7 mouse cellular contexts compared by ENCODE assay signal in the genomic region with DNA sequence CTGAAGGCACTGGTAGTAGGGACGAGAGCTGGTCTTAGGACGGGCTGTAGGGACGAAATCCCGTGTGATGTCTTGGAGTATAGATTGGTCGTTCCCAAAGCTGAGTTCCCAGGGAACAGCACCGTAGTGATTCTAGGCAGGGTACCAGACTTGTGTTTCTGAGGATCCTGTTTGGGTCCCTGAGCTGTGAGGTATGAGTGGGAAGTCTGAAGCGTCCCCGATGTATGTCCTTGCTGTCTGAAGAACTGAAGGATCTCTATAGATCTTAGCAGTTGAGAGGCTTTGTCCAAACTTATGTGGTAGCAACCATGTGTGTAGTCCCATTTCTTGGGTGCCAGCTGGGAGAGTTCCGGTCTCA. TPM values are rescaled to one million over a fixed set of nuclear protein-coding genes. Genes with fewer than 3 reads are reported as not detected.
DNase-seq lines count a peak whose midpoint lies in the region; ATAC-seq and TF ChIP-seq lines count a peak whose summit lies in the region.

No protein-coding gene starts in this region.

- H3K9me3 ChIP-seq in limb, embryonic 12.5 days = no peaks in the 10 kb centered on the region
- no peaks in the 10 kb centered on the region for H3K9me3 ChIP-seq in stomach, embryonic 15.5 days

- H3K27ac ChIP-seq in spleen, adult 2 months (ENCODE audit: insufficient read depth, low read length) = peak overlapping the region; percentile 4; the same call in 1 of the 2 replicates
- peak overlapping the region; percentile 78; the same call in 1 of the 2 replicates for H3K27ac ChIP-seq in limb, embryonic 12.5 days
- H3K27ac ChIP-seq in stomach, embryonic 15.5 days = peak overlapping the region; percentile 96; the same call in 1 of the 2 replicates

- DNase-seq in spleen, adult 2 months (ENCODE audit: low read depth in 1 of 2, low spot score in 2 of 2) = no peak
- no peak for DNase-seq in spleen, postnatal 10 days (ENCODE audit: low spot score in 2 of 2)
- DNase-seq in spleen, postnatal 4 days (ENCODE audit: low spot score in 2 of 2) = no peak
- DNase-seq in gastrocnemius, postnatal 25 days = no peak

- peak overlapping the region; percentile 81 for H3K9ac ChIP-seq in limb, embryonic 12.5 days (replicated peaks)
- H3K9ac ChIP-seq in stomach, embryonic 15.5 days = peak overlapping the region; percentile 64

- peak overlapping the region; percentile 67 for H3K4me2 ChIP-seq in limb, embryonic 12.5 days
- H3K4me2 ChIP-seq in stomach, embryonic 15.5 days = peak overlapping the region; percentile 70

- H3K36me3 ChIP-seq in spleen, adult 2 months (ENCODE audit: control insufficient read depth, insufficient read depth, low read length) = peaks cover 6% of the 10 kb centered on the region; the same call in 1 of the 2 replicates
- H3K36me3 ChIP-seq in limb, embryonic 12.5 days = peaks cover 36% of the 10 kb centered on the region
- H3K36me3 ChIP-seq in stomach, embryonic 15.5 days = peaks cover 26% of the 10 kb centered on the region

- no peak for TF ChIP-seq CTCF in spleen, adult 2 months (IDR thresholded peaks at IDR 0.05; ENCODE audit: extremely low read depth, insufficient read depth, insufficient read length, insufficient replicate concordance)

- H3K4me3 ChIP-seq in spleen, adult 2 months (ENCODE audit: extremely low read depth, insufficient read depth, insufficient read length) = peak overlapping the region; percentile 79
- peak overlapping the region; percentile 74 for H3K4me3 ChIP-seq in limb, embryonic 12.5 days (replicated peaks)
- H3K4me3 ChIP-seq in stomach, embryonic 15.5 days (replicated peaks) = peak overlapping the region; percentile 68

- WGBS in spleen, adult 2 months = 3% methylated on average over 9 of the region's 9 CpGs
- 12% methylated on average over 9 of the region's 9 CpGs for WGBS in limb, embryonic 12.5 days
- WGBS in stomach, embryonic 15.5 days = 10% methylated on average over 9 of the region's 9 CpGs

- peaks cover 5% of the 10 kb centered on the region; the same call in 1 of the 2 replicates for H3K4me1 ChIP-seq in spleen, adult 2 months (ENCODE audit: control insufficient read depth, insufficient read depth, insufficient read length)
- H3K4me1 ChIP-seq in limb, embryonic 12.5 days (replicated peaks) = peaks cover 12% of the 10 kb centered on the region
- H3K4me1 ChIP-seq in stomach, embryonic 15.5 days = peaks cover 11% of the 10 kb centered on the region

- no peaks in the 10 kb centered on the region for H3K27me3 ChIP-seq in spleen, adult 2 months (ENCODE audit: control insufficient read depth, insufficient read depth, low read length)
- H3K27me3 ChIP-seq in limb, embryonic 12.5 days = no peaks in the 10 kb centered on the region
- no peaks in the 10 kb centered on the region for H3K27me3 ChIP-seq in stomach, embryonic 15.5 days (replicated peaks)

- no peak for TF ChIP-seq POLR2A in spleen, adult 2 months (IDR thresholded peaks at IDR 0.05; ENCODE audit: low read depth, low read length)

- peak; percentile 28 for ATAC-seq in erythroblast, adult 5-6 weeks (replicated peaks; ENCODE audit: low FRiP score, poor library complexity, severe bottlenecking)
- ATAC-seq in limb, embryonic 12.5 days (ENCODE audit: insufficient number of reproducible peaks, insufficient read depth, low FRiP score, low TSS enrichment, low read depth) = peak; percentile 13; the same call in 1 of the 2 replicates
- ATAC-seq in stomach, embryonic 15.5 days (ENCODE audit: insufficient read depth, low FRiP score, low read depth) = no peak

RNA-seq across cellular contexts. Expression of a gene that starts 0.7 kb away (rescaled TPM):
- 110 and 149 TPM in 2 replicates for polyA plus RNA-seq in spleen, adult 2 months (2012; rRNA removed)
- total RNA-seq in erythroblast, adult 5-6 weeks (2015; ENCODE audit: low replicate concordance) = 5.2 and 26.1 TPM in 2 replicates
- 10.3 and 22.4 TPM in 2 replicates for total RNA-seq in erythroblast, adult 5-6 weeks (2017; ENCODE audit: low replicate concordance)
- 104 and 111 TPM in 2 replicates for polyA plus RNA-seq in limb, embryonic 12.5 days (2016; fragmentation: Nextera tagmentation; extraction: Ambion mirVana)
- polyA plus RNA-seq in stomach, embryonic 15.5 days (2015; fragmentation: Nextera tagmentation; extraction: Ambion mirVana) = 70.2 and 76.1 TPM in 2 replicates
- total RNA-seq in gastrocnemius, postnatal 25 days (2021) = 10 to 100 TPM; 19.2 to 23.6 TPM

RNA-seq across cellular contexts. Expression of a gene that starts 19.8 kb away (rescaled TPM):
- 0.23 TPM in 2 replicates for polyA plus RNA-seq in spleen, adult 2 months (2012; rRNA removed)
- total RNA-seq in erythroblast, adult 5-6 weeks (2015; ENCODE audit: low replicate concordance) = not detected in 2 replicates
- total RNA-seq in erythroblast, adult 5-6 weeks (2017; ENCODE audit: low replicate concordance) = not detected in 2 replicates
- 0.45 and 0.55 TPM in 2 replicates for polyA plus RNA-seq in limb, embryonic 12.5 days (2016; fragmentation: Nextera tagmentation; extraction: Ambion mirVana)
- 3.1 and 3.2 TPM in 2 replicates for polyA plus RNA-seq in stomach, embryonic 15.5 days (2015; fragmentation: Nextera tagmentation; extraction: Ambion mirVana)
- under 1 TPM; 0.18 to 0.35 TPM for total RNA-seq in gastrocnemius, postnatal 25 days (2021)

RNA-seq across cellular contexts. Expression of a gene that starts 21.7 kb away (rescaled TPM):
- polyA plus RNA-seq in spleen, adult 2 months (2012; rRNA removed) = 56.2 and 81.6 TPM in 2 replicates
- 9.8 and 11.9 TPM in 2 replicates for total RNA-seq in erythroblast, adult 5-6 weeks (2015; ENCODE audit: low replicate concordance)
- total RNA-seq in erythroblast, adult 5-6 weeks (2017; ENCODE audit: low replicate concordance) = 3.8 and 7.7 TPM in 2 replicates
- 72.0 and 75.6 TPM in 2 replicates for polyA plus RNA-seq in limb, embryonic 12.5 days (2016; fragmentation: Nextera tagmentation; extraction: Ambion mirVana)
- polyA plus RNA-seq in stomach, embryonic 15.5 days (2015; fragmentation: Nextera tagmentation; extraction: Ambion mirVana) = 57.3 and 60.8 TPM in 2 replicates
- 10 to 100 TPM; 12.8 to 14.5 TPM for total RNA-seq in gastrocnemius, postnatal 25 days (2021)

RNA-seq across cellular contexts. Expression of a gene that starts 51.8 kb away (rescaled TPM):
- not detected in 2 replicates for polyA plus RNA-seq in spleen, adult 2 months (2012; rRNA removed)
- total RNA-seq in erythroblast, adult 5-6 weeks (2015; ENCODE audit: low replicate concordance) = not detected in 2 replicates
- not detected in 2 replicates for total RNA-seq in erythroblast, adult 5-6 weeks (2017; ENCODE audit: low replicate concordance)
- polyA plus RNA-seq in limb, embryonic 12.5 days (2016; fragmentation: Nextera tagmentation; extraction: Ambion mirVana) = not detected in 2 replicates
- polyA plus RNA-seq in stomach, embryonic 15.5 days (2015; fragmentation: Nextera tagmentation; extraction: Ambion mirVana) = 0.26 and 0.61 TPM in 2 replicates
- 1 to 10 TPM; 1.2 to 2.0 TPM for total RNA-seq in gastrocnemius, postnatal 25 days (2021)

RNA-seq across cellular contexts. Expression of a gene that starts 52.5 kb away (rescaled TPM):
- 0.15 and 0.33 TPM in 2 replicates for polyA plus RNA-seq in spleen, adult 2 months (2012; rRNA removed)
- not detected in 2 replicates for total RNA-seq in erythroblast, adult 5-6 weeks (2015; ENCODE audit: low replicate concordance)
- not detected in 2 replicates for total RNA-seq in erythroblast, adult 5-6 weeks (2017; ENCODE audit: low replicate concordance)
- polyA plus RNA-seq in limb, embryonic 12.5 days (2016; fragmentation: Nextera tagmentation; extraction: Ambion mirVana) = 0.26 and 0.33 TPM in 2 replicates
- polyA plus RNA-seq in stomach, embryonic 15.5 days (2015; fragmentation: Nextera tagmentation; extraction: Ambion mirVana) = 1.2 TPM in 2 replicates
- total RNA-seq in gastrocnemius, postnatal 25 days (2021) = 1 to 10 TPM; 8.7 to 9.1 TPM

Comparison
In these comparisons a context has a peak if more than half of its experiments do, and no peak if none do; other contexts are left out.
1. H3K27ac ChIP-seq: peak in every context shown above with its lines; median percentile 96 in stomach, embryonic 15.5 days; 78 in limb, embryonic 12.5 days; 4 in spleen, adult 2 months.